Mouse (Mus musculus): ENCODE results near the gene Mapk12.

DNA sequence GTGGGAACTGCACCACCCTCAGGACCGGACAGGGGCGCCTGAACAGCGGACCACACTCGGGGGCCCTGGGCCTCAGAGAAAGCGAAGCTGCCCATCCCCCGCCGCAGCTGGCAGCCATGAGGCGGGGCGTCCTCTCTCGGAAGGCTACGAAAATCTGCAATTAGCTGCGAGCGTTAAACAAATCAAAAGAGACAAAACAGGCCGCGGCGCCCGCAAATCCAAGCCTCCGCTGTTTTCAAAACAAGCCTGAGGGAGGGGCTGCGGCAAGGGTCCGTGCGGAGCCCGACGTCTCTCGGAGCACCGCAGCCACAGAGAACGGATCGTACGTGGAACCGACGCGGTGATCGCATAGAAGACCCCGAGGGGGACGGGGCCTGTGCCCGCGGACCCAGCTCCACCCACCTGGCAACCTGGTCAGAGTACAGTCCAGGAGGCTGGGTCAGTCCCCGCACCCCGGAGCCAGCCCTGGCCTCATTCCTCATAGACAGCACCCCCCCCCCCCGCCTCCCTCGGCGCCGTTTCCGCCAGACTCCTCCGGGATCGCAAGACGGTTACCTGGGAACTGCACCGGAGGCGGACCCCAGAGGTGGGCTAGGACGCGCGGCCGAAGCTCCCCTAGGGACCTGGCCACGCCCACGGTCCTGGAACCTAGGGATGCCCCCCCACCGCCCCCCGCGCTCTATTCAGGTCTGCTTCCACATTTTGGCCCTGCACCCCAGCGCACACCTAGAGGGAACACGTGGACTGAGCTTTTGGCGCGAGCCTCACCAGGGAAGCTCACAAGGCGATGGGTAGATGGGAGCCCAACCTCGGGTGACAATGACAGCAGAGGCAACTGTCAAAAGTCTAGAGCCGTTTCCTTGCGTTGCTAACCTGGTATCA is 32.8 kb upstream of the Mapk12 start:
- TF ChIP-seq POLR2A (IDR thresholded peaks at IDR 0.05; ENCODE audit: control insufficient read depth in 1 of 2, insufficient read depth in 1 of 2, low read depth in 1 of 2, low read length in 2 of 2, poor library complexity in 1 of 2) (no peak), E2F4 (IDR thresholded peaks at IDR 0.05; ENCODE audit: borderline replicate concordance, low read depth, low read length) (no peak), USF1 (IDR thresholded peaks at IDR 0.05; ENCODE audit: low read depth, low read length) (no peak), MXI1 (IDR thresholded peaks at IDR 0.05; ENCODE audit: low read depth, low read length) (no peak), EP300 (IDR thresholded peaks at IDR 0.05; ENCODE audit: low read depth in 1 of 2, low read length in 2 of 2) (no peak), HCFC1 (IDR thresholded peaks at IDR 0.05; ENCODE audit: low read depth, low read length) (no peak), TBP (IDR thresholded peaks at IDR 0.05; ENCODE audit: low read depth, low read length) (no peak), POLR2AphosphoS2 (IDR thresholded peaks at IDR 0.05; ENCODE audit: low read length) (no peak), UBTF (IDR thresholded peaks at IDR 0.05; ENCODE audit: borderline replicate concordance, insufficient read depth, low read depth, low read length) (no peak), CTCF (IDR thresholded peaks at IDR 0.05 in 2 of 3, conservative IDR thresholded peaks at IDR 0.05 in 1 of 3; ENCODE audit: control insufficient read depth in 1 of 3, insufficient read depth in 1 of 3, low read depth in 2 of 3, low read length in 3 of 3, poor library complexity in 1 of 3, severe bottlenecking in 1 of 3) (no peak), ZKSCAN1 (IDR thresholded peaks at IDR 0.05; ENCODE audit: low read depth, low read length) (no peak)

All from MEL (cell line).